Mouse (Mus musculus): ENCODE data around the gene Agbl4.
"Not testable (repeated sequence)": the region's sequence is repeated elsewhere in the genome, so short reads cannot be mapped to it uniquely, and the experiment has no call there.

The Agbl4 gene

GRCm38 (mm10) chr4:110916565-110916964 is 519.1 kb downstream of the Agbl4 start:
- no peak for DNase-seq (ENCODE audit: low spot score)

- no peak for DNase-seq (ENCODE audit: low spot score)
Observed at GRCm38 (mm10) chr4:110921013-110921412, 523.6 kb downstream of the Agbl4 start.

- no peak for DNase-seq (ENCODE audit: low spot score)
Observed at GRCm38 (mm10) chr4:111001641-111002040, 604.2 kb downstream of the Agbl4 start.

- DNase-seq (ENCODE audit: low spot score): no peak
Observed at GRCm38 (mm10) chr4:111004719-111005479, 607.4 kb downstream of the Agbl4 start.

- no peak for DNase-seq (ENCODE audit: low spot score)
Observed at GRCm38 (mm10) chr4:111019376-111019775, 621.9 kb downstream of the Agbl4 start.

GRCm38 (mm10) chr4:111067330-111067729 is 669.9 kb downstream of the Agbl4 start:
- no peak for DNase-seq (ENCODE audit: low spot score)

- no peak for DNase-seq (ENCODE audit: low spot score)
Observed at GRCm38 (mm10) chr4:111073738-111074497, 676.5 kb downstream of the Agbl4 start.

GRCm38 (mm10) chr4:111074701-111075154 is 677.3 kb downstream of the Agbl4 start:
- no peak for DNase-seq (ENCODE audit: low spot score)

- no peak for DNase-seq (ENCODE audit: low spot score)
Observed at GRCm38 (mm10) chr4:111077810-111078209, 680.3 kb downstream of the Agbl4 start.

- DNase-seq (ENCODE audit: low spot score): no peak
Observed at GRCm38 (mm10) chr4:111085330-111085729, 687.9 kb downstream of the Agbl4 start.

- no peak for DNase-seq (ENCODE audit: low spot score)
Observed at GRCm38 (mm10) chr4:111136217-111137147, 739.0 kb downstream of the Agbl4 start.

- no peak for DNase-seq (ENCODE audit: low spot score)
Observed at GRCm38 (mm10) chr4:111147748-111148147, 750.3 kb downstream of the Agbl4 start.

- DNase-seq (ENCODE audit: low spot score): no peak
Observed at GRCm38 (mm10) chr4:111155859-111156258, 758.4 kb downstream of the Agbl4 start.

GRCm38 (mm10) chr4:111181478-111181877 is 784.0 kb downstream of the Agbl4 start:
- no peak for DNase-seq (ENCODE audit: low spot score)

- DNase-seq (ENCODE audit: low spot score): no peak
Observed at GRCm38 (mm10) chr4:111200100-111200499, 802.6 kb downstream of the Agbl4 start.

- DNase-seq (ENCODE audit: low spot score): no peak
Observed at GRCm38 (mm10) chr4:111215191-111215762, 817.8 kb downstream of the Agbl4 start.

- DNase-seq (ENCODE audit: low spot score): not testable (repeated sequence)
Observed at GRCm38 (mm10) chr4:111219030-111219429, 821.6 kb downstream of the Agbl4 start.

GRCm38 (mm10) chr4:111219543-111219942 is 822.1 kb downstream of the Agbl4 start:
- DNase-seq (ENCODE audit: low spot score): not testable (repeated sequence)

- DNase-seq (ENCODE audit: low spot score): no peak
Observed at GRCm38 (mm10) chr4:111233849-111234248, 836.4 kb downstream of the Agbl4 start.

GRCm38 (mm10) chr4:111251917-111252316 is 854.5 kb downstream of the Agbl4 start:
- no peak for DNase-seq (ENCODE audit: low spot score)

- DNase-seq (ENCODE audit: low spot score): peak; percentile 41
Observed at GRCm38 (mm10) chr4:111255499-111255898, 858.0 kb downstream of the Agbl4 start.

GRCm38 (mm10) chr4:111256931-111257330 is 859.5 kb downstream of the Agbl4 start:
- no peak for DNase-seq (ENCODE audit: low spot score)
